Mouse (Mus musculus) myocyte (in vitro differentiated cells): ENCODE results near the gene Anapc4.

Experiments
- E2F4 ChIP-seq: IDR thresholded peaks from one replicate; pipeline ENCODE4 v1.6.1; 2011; ENCODE audit warnings: mild to moderate bottlenecking, control low read depth, moderate library complexity; ENCODE audit not compliant: insufficient read depth
- MAX ChIP-seq: IDR thresholded peaks from one replicate; pipeline ENCODE4 v1.6.1; 2011; ENCODE audit warnings: low read depth, mild to moderate bottlenecking, control low read depth
- MYOD1 ChIP-seq, 3 experiments: IDR thresholded peaks; one replicate each; pipeline ENCODE4 v1.6.1; 2011; ENCODE audit warnings: control low read depth in 2 of 3, low read depth in 2 of 3, mild to moderate bottlenecking in 2 of 3, moderate library complexity in 1 of 3; ENCODE audit not compliant: insufficient read length in 2 of 3, control insufficient read depth in 1 of 3
- MYOG ChIP-seq, 3 experiments: IDR thresholded peaks; one replicate each; pipeline ENCODE4 v1.6.1; 2011; ENCODE audit warnings: control low read depth in 2 of 3, low read depth in 2 of 3, mild to moderate bottlenecking in 2 of 3; ENCODE audit not compliant: insufficient read length in 2 of 3, control insufficient read depth in 1 of 3, insufficient read depth in 1 of 3
- POLR2A ChIP-seq: IDR thresholded peaks from one replicate; pipeline ENCODE4 v1.6.1; 2011; ENCODE audit warnings: low read depth, mild to moderate bottlenecking, control low read depth, moderate library complexity; ENCODE audit not compliant: insufficient read length
- REST ChIP-seq: IDR thresholded peaks from one replicate; pipeline ENCODE4 v1.6.1; 2011; ENCODE audit warnings: mild to moderate bottlenecking, control low read depth, moderate library complexity; ENCODE audit not compliant: insufficient read depth, insufficient read length
- TCF12 ChIP-seq: IDR thresholded peaks from one replicate; pipeline ENCODE4 v1.6.1; 2011; ENCODE audit warnings: mild to moderate bottlenecking, control low read depth; ENCODE audit not compliant: poor library complexity, insufficient read depth, severe bottlenecking
- USF1 ChIP-seq: IDR thresholded peaks from one replicate; pipeline ENCODE4 v1.6.1; 2011; ENCODE audit warnings: low read depth, mild to moderate bottlenecking, control low read depth, moderate library complexity

DNA sequence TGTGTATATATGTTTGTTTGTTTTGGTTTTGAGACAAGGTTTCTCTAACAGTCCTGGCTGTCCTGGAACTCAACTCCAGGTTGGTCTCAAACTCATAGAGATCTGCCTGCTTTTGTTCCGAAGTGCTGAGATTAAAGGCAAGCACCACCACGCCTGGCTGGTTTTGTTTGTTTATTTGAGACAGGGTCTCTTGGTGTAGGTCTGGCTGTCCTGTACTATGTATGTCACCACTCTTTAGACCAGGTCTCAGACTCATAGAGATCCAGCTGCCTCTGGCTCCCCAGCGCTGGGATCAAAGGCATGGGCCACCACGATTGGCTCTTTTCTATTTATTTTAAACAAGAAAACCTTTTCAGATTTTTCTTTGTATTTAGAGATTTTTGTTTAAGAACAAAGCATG is 70.4 kb downstream of the Anapc4 start:
- TF ChIP-seq POLR2A, result no peak
- no peak for TF ChIP-seq E2F4
- no peak for TF ChIP-seq TCF12
- TF ChIP-seq USF1, result no peak
- no peak for TF ChIP-seq MYOD1 (IDR thresholded peaks at IDR 0.05; ENCODE audit: control insufficient read depth in 1 of 3, insufficient read length in 2 of 3, low read depth in 2 of 3)
- TF ChIP-seq MAX, result no peak
- TF ChIP-seq REST, result no peak
- TF ChIP-seq MYOG (IDR thresholded peaks at IDR 0.05; ENCODE audit: control insufficient read depth in 1 of 3, insufficient read depth in 1 of 3, insufficient read length in 2 of 3, low read depth in 2 of 3), result no peak
